Mouse (Mus musculus) gastrocnemius, adult 18-20 months (tissue): ENCODE measurements around the gene Siglech. TPM values are rescaled to one million over a fixed set of nuclear protein-coding genes. Genes with fewer than 3 reads are reported as not detected.

Experiments
- total RNA-seq, 2 experiments: library from RNA; stranded (reverse); gene quantifications; 2 replicates each; pipeline ENCODE4 v1.2.3; 2021

Siglech gene
- total RNA-seq, 2 experiments from 2014 or later: 0.31 to 0.43 TPM

Other genes with a start within 250 kb of the Siglech start
- 10 to 100 TPM in 1 of 2 experiments, 1 to 10 TPM in 1; 9.9 to 10.2 TPM for gene Tubgcp5, start 26.0 kb downstream of the Siglech start, total RNA-seq
- 10 to 100 TPM; 20.3 to 21.0 TPM for gene Cyfip1, start 73.6 kb downstream of the Siglech start, total RNA-seq
- gene Nipa2, start 194.3 kb downstream of the Siglech start, total RNA-seq: 10 to 100 TPM; 29.9 to 33.5 TPM